Mouse (Mus musculus) myocyte (in vitro differentiated cells): Measurements from ENCODE around the gene Mast4. TPM values are rescaled to one million over a fixed set of nuclear protein-coding genes. Genes with fewer than 3 reads are reported as not detected.

Experiments
- H3K27me3 ChIP-seq: one replicate; pipeline ENCODE4 v1.6.1; 2011; ENCODE audit not compliant: control insufficient read depth, insufficient read depth, insufficient read length
- H3K36me3 ChIP-seq: one replicate; pipeline ENCODE4 v1.6.1; 2011; ENCODE audit not compliant: control insufficient read depth, insufficient read depth
- H3K4me2 ChIP-seq: one replicate; pipeline ENCODE4 v1.6.1; 2011; ENCODE audit warnings: low read depth, control low read depth
- H3K4me3 ChIP-seq: one replicate; pipeline ENCODE4 v1.5.1; 2011; ENCODE audit warnings: mild to moderate bottlenecking, control low read depth, moderate library complexity
- H3K79me2 ChIP-seq: one replicate; pipeline ENCODE4 v1.6.1; 2011; ENCODE audit not compliant: control insufficient read depth, insufficient read depth
- H3ac ChIP-seq: one replicate; pipeline ENCODE4 v1.6.1; 2011; ENCODE audit not compliant: control insufficient read depth, insufficient read length
- CEBPB ChIP-seq: IDR thresholded peaks from 2 replicates; pipeline ENCODE4 v1.6.1; 2011; ENCODE audit warnings: mild to moderate bottlenecking, moderate library complexity; ENCODE audit not compliant: poor library complexity, insufficient read depth, severe bottlenecking
- E2F4 ChIP-seq: IDR thresholded peaks from one replicate; pipeline ENCODE4 v1.6.1; 2011; ENCODE audit warnings: mild to moderate bottlenecking, control low read depth, moderate library complexity; ENCODE audit not compliant: insufficient read depth
- MAX ChIP-seq: IDR thresholded peaks from one replicate; pipeline ENCODE4 v1.6.1; 2011; ENCODE audit warnings: low read depth, mild to moderate bottlenecking, control low read depth
- MYOD1 ChIP-seq, 3 experiments: IDR thresholded peaks; one replicate each; pipeline ENCODE4 v1.6.1; 2011; ENCODE audit warnings: control low read depth in 2 of 3, low read depth in 2 of 3, mild to moderate bottlenecking in 2 of 3, moderate library complexity in 1 of 3; ENCODE audit not compliant: insufficient read length in 2 of 3, control insufficient read depth in 1 of 3
- MYOG ChIP-seq, 3 experiments: IDR thresholded peaks; one replicate each; pipeline ENCODE4 v1.6.1; 2011; ENCODE audit warnings: control low read depth in 2 of 3, low read depth in 2 of 3, mild to moderate bottlenecking in 2 of 3; ENCODE audit not compliant: insufficient read length in 2 of 3, control insufficient read depth in 1 of 3, insufficient read depth in 1 of 3
- POLR2A ChIP-seq: IDR thresholded peaks from one replicate; pipeline ENCODE4 v1.6.1; 2011; ENCODE audit warnings: low read depth, mild to moderate bottlenecking, control low read depth, moderate library complexity; ENCODE audit not compliant: insufficient read length
- POLR2AphosphoS2 ChIP-seq: IDR thresholded peaks from one replicate; pipeline ENCODE4 v1.6.1; 2011; ENCODE audit warnings: low read depth, control low read depth; ENCODE audit not compliant: insufficient read length
- REST ChIP-seq: IDR thresholded peaks from one replicate; pipeline ENCODE4 v1.6.1; 2011; ENCODE audit warnings: mild to moderate bottlenecking, control low read depth, moderate library complexity; ENCODE audit not compliant: insufficient read depth, insufficient read length
- SRF ChIP-seq: IDR thresholded peaks from one replicate; pipeline ENCODE4 v1.6.1; 2011; ENCODE audit warnings: low read depth; ENCODE audit not compliant: control insufficient read depth, insufficient read length
- TCF12 ChIP-seq: IDR thresholded peaks from one replicate; pipeline ENCODE4 v1.6.1; 2011; ENCODE audit warnings: mild to moderate bottlenecking, control low read depth; ENCODE audit not compliant: poor library complexity, insufficient read depth, severe bottlenecking
- TCF3 ChIP-seq: IDR thresholded peaks from one replicate; pipeline ENCODE4 v1.6.1; 2011; ENCODE audit warnings: low read depth, control low read depth; ENCODE audit not compliant: insufficient read length
- USF1 ChIP-seq: IDR thresholded peaks from one replicate; pipeline ENCODE4 v1.6.1; 2011; ENCODE audit warnings: low read depth, mild to moderate bottlenecking, control low read depth, moderate library complexity
- polyA plus RNA-seq: library from polyadenylated mRNA; unstranded; fragments of >200 nt; fragmentation: generic; extraction: Trizol; gene quantifications from one replicate; pipeline ENCODE4 v1.2.1, GENCODE M21; 2012; ENCODE audit warnings: missing spikeins

Mast4 gene
- polyA plus RNA-seq, 1 experiment, result 15.0 TPM

DNA sequence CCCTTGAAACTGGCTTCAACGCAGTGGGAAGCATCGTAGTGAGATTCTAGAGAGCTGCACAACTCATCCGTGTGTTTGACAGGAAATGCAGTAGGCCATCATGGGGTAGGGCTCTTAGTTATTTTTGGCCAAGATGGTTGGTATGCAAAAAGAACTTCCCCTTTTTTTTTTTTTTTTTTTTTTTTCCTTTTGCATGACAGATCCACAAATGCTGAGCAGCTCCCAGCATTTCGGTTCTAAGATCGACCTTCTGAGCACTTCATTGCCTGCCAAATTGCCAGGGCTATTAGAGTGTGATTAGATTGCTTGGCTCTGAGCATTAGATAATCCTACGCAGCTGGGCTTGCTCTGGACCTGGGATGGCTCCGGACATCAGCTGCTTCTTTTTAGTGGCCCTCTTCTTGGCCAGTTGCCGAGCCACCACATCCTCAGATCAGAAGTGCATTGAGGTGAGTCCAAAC lies 640.9 kb downstream of the Mast4 start, which contains the start of gene Cd180:
Cd180 (plus strand) TSS at position 218 of the 461 bp plus-strand sequence.
- H3K4me2 ChIP-seq, result no peak within 1 kb of the TSS
- no peaks in the 10 kb centered on the region for H3K36me3 ChIP-seq
- H3K79me2 ChIP-seq, result no peaks in the 10 kb centered on the region
- no peak within 1 kb of the TSS for H3K4me3 ChIP-seq
- H3ac ChIP-seq, result no peak within 1 kb of the TSS
- H3K27me3 ChIP-seq, result no peaks in the 10 kb centered on the region
- TF ChIP-seq MYOG (IDR thresholded peaks at IDR 0.05; ENCODE audit: control insufficient read depth in 1 of 3, insufficient read depth in 1 of 3, insufficient read length in 2 of 3, low read depth in 2 of 3), result no peak
- TF ChIP-seq POLR2A, result no peak
- TF ChIP-seq TCF3, result no peak
- no peak for TF ChIP-seq USF1
- TF ChIP-seq E2F4, result no peak
- TF ChIP-seq POLR2AphosphoS2, result no peak
- TF ChIP-seq TCF12, result no peak
- TF ChIP-seq MAX, result no peak
- TF ChIP-seq SRF, result no peak
- no peak for TF ChIP-seq REST
- TF ChIP-seq CEBPB, result no peak
- no peak for TF ChIP-seq MYOD1 (IDR thresholded peaks at IDR 0.05; ENCODE audit: control insufficient read depth in 1 of 3, insufficient read length in 2 of 3, low read depth in 2 of 3)

DNA sequence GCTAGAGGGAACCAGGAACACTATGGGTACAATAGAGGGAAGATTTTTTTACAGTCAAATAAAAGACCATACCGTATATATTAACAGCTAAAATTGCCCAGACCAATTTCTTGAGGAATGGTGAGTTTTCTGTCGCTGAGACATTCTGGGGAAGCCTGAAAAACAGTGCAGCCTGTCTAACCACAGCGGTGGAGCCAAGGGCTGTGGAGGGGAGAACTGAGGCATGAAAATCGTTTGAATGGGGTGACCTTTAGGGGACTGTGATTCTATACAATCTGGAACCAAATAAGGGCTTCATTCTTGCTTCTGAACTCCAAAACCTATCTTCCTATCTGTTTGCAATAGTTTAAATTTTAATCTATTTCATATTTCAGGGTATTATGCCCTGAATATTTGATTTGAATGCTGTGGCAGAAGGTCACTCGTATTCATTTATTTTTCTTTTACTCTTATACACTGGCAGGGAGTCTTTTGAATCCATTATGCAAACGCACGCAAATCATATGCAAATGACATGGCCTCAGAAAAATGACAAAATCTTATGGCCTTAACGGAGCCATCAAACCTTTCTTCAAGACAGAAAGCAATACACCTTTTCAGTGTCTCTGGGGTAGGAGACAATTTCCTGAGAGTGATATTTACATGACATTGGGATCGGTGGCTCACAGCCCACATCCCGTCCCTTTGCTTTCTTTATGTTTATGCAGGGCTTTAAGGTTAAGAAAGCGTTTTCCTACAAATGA lies 642.7 kb downstream of the Mast4 start:
- TF ChIP-seq REST (no peak), MAX (no peak), MYOD1 (IDR thresholded peaks at IDR 0.05; ENCODE audit: control insufficient read depth in 1 of 3, insufficient read length in 2 of 3, low read depth in 2 of 3) (no peak), E2F4 (no peak), TCF12 (no peak), TCF3 (no peak), POLR2AphosphoS2 (no peak), MYOG (IDR thresholded peaks at IDR 0.05; ENCODE audit: control insufficient read depth in 1 of 3, insufficient read depth in 1 of 3, insufficient read length in 2 of 3, low read depth in 2 of 3) (no peak), CEBPB (no peak), POLR2A (no peak), USF1 (no peak), SRF (no peak)
- H3K79me2 ChIP-seq, result no peaks in the 10 kb centered on the region
- no peak overlapping the region for H3K4me3 ChIP-seq
- H3K4me2 ChIP-seq, result no peak overlapping the region
- H3K36me3 ChIP-seq, result no peaks in the 10 kb centered on the region
- H3K27me3 ChIP-seq, result no peaks in the 10 kb centered on the region
- H3ac ChIP-seq, result no peak overlapping the region

DNA sequence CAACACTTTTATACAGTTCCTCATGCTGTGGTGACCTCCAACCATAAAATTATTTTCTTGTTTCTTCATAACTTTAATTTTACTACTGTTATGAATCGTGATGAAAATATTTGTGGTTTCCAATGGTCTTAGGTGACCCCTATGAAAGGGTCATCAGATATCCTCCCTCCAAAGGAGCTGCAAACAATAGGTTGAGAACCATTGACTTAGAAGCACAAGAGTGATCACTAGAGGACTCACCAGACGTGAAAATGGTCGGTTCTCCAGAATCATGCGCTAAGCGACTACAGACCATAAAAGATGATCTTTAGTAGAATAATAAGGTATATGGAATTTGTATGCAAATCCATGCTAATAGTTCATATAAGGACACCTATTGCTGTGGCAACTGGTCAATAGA lies 644.1 kb downstream of the Mast4 start:
- Histone ChIP-seq H3K27me3 (no peaks in the 10 kb centered on the region), H3ac (no peak overlapping the region), H3K4me2 (no peak overlapping the region), H3K36me3 (no peaks in the 10 kb centered on the region), H3K79me2 (no peaks in the 10 kb centered on the region), H3K4me3 (no peak overlapping the region)
- no peak for TF ChIP-seq SRF
- no peak for TF ChIP-seq MYOG (IDR thresholded peaks at IDR 0.05; ENCODE audit: control insufficient read depth in 1 of 3, insufficient read depth in 1 of 3, insufficient read length in 2 of 3, low read depth in 2 of 3)
- TF ChIP-seq MYOD1 (IDR thresholded peaks at IDR 0.05; ENCODE audit: control insufficient read depth in 1 of 3, insufficient read length in 2 of 3, low read depth in 2 of 3), result no peak
- no peak for TF ChIP-seq CEBPB
- no peak for TF ChIP-seq USF1
- TF ChIP-seq TCF3, result no peak

DNA sequence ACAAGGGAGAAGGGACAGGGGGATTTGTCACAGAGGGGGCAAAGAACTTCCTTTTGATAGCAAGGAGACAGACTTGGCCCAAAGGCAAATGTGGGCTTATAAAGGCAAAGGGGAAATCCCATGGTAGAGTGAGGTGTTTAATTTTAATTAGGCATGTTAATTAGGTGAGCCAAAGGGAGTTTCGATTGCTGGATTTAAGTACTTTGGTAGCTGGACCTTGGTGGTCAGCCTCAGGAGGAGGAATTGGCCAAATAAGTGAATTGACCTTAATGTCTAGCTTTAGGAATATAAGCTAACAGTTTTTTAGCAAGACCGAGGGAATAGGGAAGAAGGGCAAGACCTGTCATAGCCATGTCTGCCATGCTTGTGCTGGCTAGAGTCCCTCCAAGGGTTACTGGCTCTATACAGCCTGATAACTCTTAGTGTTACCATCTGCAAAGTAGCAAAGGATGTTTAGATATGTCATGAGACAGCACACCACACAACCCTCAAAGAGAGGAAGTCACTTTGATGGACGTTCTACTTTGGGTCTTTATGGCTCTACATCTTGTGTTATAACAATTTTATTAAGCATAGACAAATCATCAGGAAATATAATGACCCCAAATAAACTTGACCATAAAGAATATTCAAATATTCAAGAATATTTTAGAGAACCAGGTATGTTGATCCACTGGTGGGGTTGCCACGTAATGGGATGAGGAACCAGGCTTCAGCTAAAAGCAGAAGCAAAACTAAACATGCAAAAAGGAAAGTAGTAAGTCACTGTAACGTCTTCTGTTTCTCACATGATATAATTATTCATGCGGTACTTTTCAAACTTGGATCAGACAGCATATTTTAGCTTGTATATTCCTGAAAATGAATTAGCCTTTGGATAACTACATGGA lies 644.9 kb downstream of the Mast4 start:
- no peak overlapping the region for H3ac ChIP-seq
- TF ChIP-seq MYOD1 (IDR thresholded peaks at IDR 0.05; ENCODE audit: control insufficient read depth in 1 of 3, insufficient read length in 2 of 3, low read depth in 2 of 3), result no peak
- TF ChIP-seq POLR2A, result no peak
- TF ChIP-seq MYOG (IDR thresholded peaks at IDR 0.05; ENCODE audit: control insufficient read depth in 1 of 3, insufficient read depth in 1 of 3, insufficient read length in 2 of 3, low read depth in 2 of 3), result no peak
- no peak for TF ChIP-seq TCF12
- TF ChIP-seq USF1, result no peak
- TF ChIP-seq MAX, result no peak
- no peak for TF ChIP-seq E2F4
- TF ChIP-seq REST, result no peak
- TF ChIP-seq TCF3, result no peak
- TF ChIP-seq CEBPB, result no peak
- TF ChIP-seq POLR2AphosphoS2, result no peak

More for the DNA sequence above, 644.9 kb downstream of the Mast4 start:
- no peaks in the 10 kb centered on the region for H3K79me2 ChIP-seq
- no peaks in the 10 kb centered on the region for H3K27me3 ChIP-seq
- no peak overlapping the region for H3K4me2 ChIP-seq
- no peak overlapping the region for H3K4me3 ChIP-seq
- no peaks in the 10 kb centered on the region for H3K36me3 ChIP-seq
